Mouse (Mus musculus): ENCODE data around the gene Tie1.

DNA sequence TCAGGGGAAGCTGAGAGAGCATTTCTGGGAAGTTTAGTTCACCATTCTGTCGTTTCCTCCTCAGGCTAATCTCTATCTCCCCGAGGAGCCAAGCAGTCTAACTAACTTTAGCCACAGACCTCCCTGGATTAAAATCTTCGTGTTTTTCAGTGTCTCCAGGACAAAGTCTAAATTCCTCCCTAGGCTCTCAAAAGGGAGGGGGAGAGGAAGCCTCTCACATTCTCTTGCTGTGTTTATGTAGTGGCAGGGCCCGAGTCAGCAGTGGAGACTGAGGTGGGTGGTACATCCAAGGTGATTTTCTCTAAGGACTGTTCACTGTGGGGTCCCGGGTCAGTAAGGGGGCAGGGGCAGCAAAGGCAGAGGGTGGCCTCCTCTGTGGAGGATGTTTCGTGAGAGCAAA, 47.9 kb upstream of the Tie1 start:
- no peak for TF ChIP-seq MAX (IDR thresholded peaks at IDR 0.05)
- TF ChIP-seq CTCF (IDR thresholded peaks at IDR 0.05; ENCODE audit: control insufficient read depth, insufficient read depth, insufficient read length) = no peak
- no peak for TF ChIP-seq CEBPB (IDR thresholded peaks at IDR 0.05; ENCODE audit: low read depth)
- no peak for TF ChIP-seq MYOD1 (IDR thresholded peaks at IDR 0.05; ENCODE audit: control insufficient read depth, insufficient read length, low read depth)
- TF ChIP-seq USF1 (IDR thresholded peaks at IDR 0.05; ENCODE audit: low read depth) = no peak
- no peak for TF ChIP-seq MYOG (IDR thresholded peaks at IDR 0.05; ENCODE audit: control insufficient read depth, extremely low read depth, insufficient read length)
